ENCODE assay signal across 8 mouse cellular contexts in genomic region chr4:149773408-149774093, GRCm38 (mm10). TPM values are rescaled to one million over a fixed set of nuclear protein-coding genes. Genes with fewer than 3 reads are reported as not detected.
DNase-seq lines count a peak whose midpoint lies in the region; ATAC-seq and TF ChIP-seq lines count a peak whose summit lies in the region.

No protein-coding gene starts in this region.

- TF ChIP-seq CTCF in C2C12 (IDR thresholded peaks at IDR 0.05; ENCODE audit: control insufficient read depth, insufficient read depth, insufficient read length) = no peak
- no peak for TF ChIP-seq CTCF in olfactory bulb, adult 2 months (IDR thresholded peaks at IDR 0.05; ENCODE audit: insufficient read depth, low read depth, low read length)

- ATAC-seq in heart, embryonic 11.5 days (replicated peaks; ENCODE audit: insufficient number of reproducible peaks, low FRiP score, low TSS enrichment) = peak; percentile 50
- peak; percentile 34 for ATAC-seq in heart, embryonic 15.5 days (replicated peaks; ENCODE audit: insufficient number of reproducible peaks, insufficient read depth, low FRiP score, low read depth)

- peak overlapping the region; percentile 59 for H3K4me3 ChIP-seq in heart, embryonic 11.5 days (ENCODE audit: low read depth, low read length)
- peak overlapping the region; percentile 64 for H3K4me3 ChIP-seq in C2C12 (ENCODE audit: insufficient read depth, poor library complexity, severe bottlenecking)
- H3K4me3 ChIP-seq in heart, embryonic 15.5 days = peak overlapping the region; percentile 71
- H3K4me3 ChIP-seq in olfactory bulb, adult 2 months (ENCODE audit: insufficient read depth, low read depth, low read length) = peak overlapping the region; percentile 98

- peak overlapping the region; percentile 47; the same call in 1 of the 2 replicates for H3K27ac ChIP-seq in heart, embryonic 11.5 days (ENCODE audit: low read depth, low read length)
- H3K27ac ChIP-seq in heart, embryonic 15.5 days = peak overlapping the region; percentile 66
- H3K27ac ChIP-seq in olfactory bulb, adult 2 months (ENCODE audit: insufficient read depth, low read depth, low read length) = peak overlapping the region; percentile 78

- H3K4me2 ChIP-seq in heart, embryonic 11.5 days = peak overlapping the region; percentile 100
- H3K4me2 ChIP-seq in heart, embryonic 15.5 days = peak overlapping the region; percentile 99

- H3ac ChIP-seq in C2C12 (ENCODE audit: control insufficient read depth, insufficient read length, low read depth) = peak overlapping the region; percentile 91

- H3K79me2 ChIP-seq in C2C12 (ENCODE audit: control insufficient read depth, insufficient read depth) = peaks cover 50% of the 10 kb centered on the region

- H3K9me3 ChIP-seq in heart, embryonic 11.5 days (replicated peaks; ENCODE audit: control insufficient read depth, low read length) = no peaks in the 10 kb centered on the region
- no peaks in the 10 kb centered on the region for H3K9me3 ChIP-seq in heart, embryonic 15.5 days (replicated peaks)

- no peaks in the 10 kb centered on the region for H3K27me3 ChIP-seq in heart, embryonic 11.5 days (ENCODE audit: control insufficient read depth, insufficient read depth, low read length)
- no peaks in the 10 kb centered on the region for H3K27me3 ChIP-seq in C2C12 (ENCODE audit: control insufficient read depth, insufficient read depth, insufficient read length)
- no peaks in the 10 kb centered on the region for H3K27me3 ChIP-seq in heart, embryonic 15.5 days

- no peaks in the 10 kb centered on the region for H3K36me3 ChIP-seq in heart, embryonic 11.5 days (ENCODE audit: control insufficient read depth, insufficient read depth, low read length)
- peaks cover 3% of the 10 kb centered on the region for H3K36me3 ChIP-seq in C2C12 (ENCODE audit: control insufficient read depth, insufficient read depth)
- H3K36me3 ChIP-seq in heart, embryonic 15.5 days = no peaks in the 10 kb centered on the region

- no peak for DNase-seq in heart, adult 11 months
- peak; percentile 77 to 80 for DNase-seq in cerebellum, postnatal 10 days
- DNase-seq in liver = peak; percentile 27
- DNase-seq in thymus, adult 18-20 months = no peak

- under 1% methylated on average over 65 of the region's 65 CpGs for WGBS in heart, embryonic 11.5 days (ENCODE audit: insufficient replicate concordance)
- under 1% methylated on average over 65 of the region's 65 CpGs for WGBS in heart, embryonic 15.5 days
- WGBS in olfactory bulb, adult 2 months = under 1% methylated on average over 64 of the region's 65 CpGs

- H3K9ac ChIP-seq in heart, embryonic 11.5 days (ENCODE audit: low read depth, low read length) = peak overlapping the region; percentile 78
- peak overlapping the region; percentile 71 for H3K9ac ChIP-seq in heart, embryonic 15.5 days

- no peak for TF ChIP-seq POLR2A in olfactory bulb, adult 2 months (IDR thresholded peaks at IDR 0.05; ENCODE audit: insufficient read depth, low read depth, low read length)

- peaks cover 16% of the 10 kb centered on the region for H3K79me3 ChIP-seq in C2C12 (ENCODE audit: low read depth)

- H3K4me1 ChIP-seq in heart, embryonic 11.5 days (ENCODE audit: control insufficient read depth, insufficient read depth, low read length) = peaks cover 3% of the 10 kb centered on the region; the same call in 1 of the 2 replicates
- H3K4me1 ChIP-seq in heart, embryonic 15.5 days (replicated peaks) = peaks cover 29% of the 10 kb centered on the region
- peaks cover 15% of the 10 kb centered on the region for H3K4me1 ChIP-seq in olfactory bulb, adult 2 months (ENCODE audit: control insufficient read depth, insufficient read depth, low read length)

TF ChIP-seq in C2C12, 6 proteins besides CTCF, POLR2A, EP300 and RAD21:
- no peak for TF ChIP-seq MYOG (IDR thresholded peaks at IDR 0.05; ENCODE audit: control insufficient read depth, extremely low read depth, insufficient read length)
- TF ChIP-seq USF1 (IDR thresholded peaks at IDR 0.05; ENCODE audit: low read depth) = no peak
- no peak for TF ChIP-seq CEBPB (IDR thresholded peaks at IDR 0.05; ENCODE audit: low read depth)
- no peak for TF ChIP-seq MYOD1 (IDR thresholded peaks at IDR 0.05; ENCODE audit: control insufficient read depth, insufficient read length, low read depth)
- no peak for TF ChIP-seq FOSL1 (IDR thresholded peaks at IDR 0.05; ENCODE audit: insufficient read depth, low read length, poor library complexity, severe bottlenecking)
- no peak for TF ChIP-seq MAX (IDR thresholded peaks at IDR 0.05)

RNA-seq across cellular contexts. Expression of gene Slc25a33, which starts 0.5 kb away (rescaled TPM):
- polyA plus RNA-seq in heart, embryonic 11.5 days (2014; fragmentation: Nextera tagmentation; extraction: Ambion mirVana) = 7.4 and 9.4 TPM in 2 replicates
- polyA plus RNA-seq in C2C12 (2012; fragmentation: generic; extraction: Trizol) = 10.2 TPM
- polyA plus RNA-seq in heart, embryonic 15.5 days (2015; fragmentation: Nextera tagmentation; extraction: Ambion mirVana) = 5.1 and 6.0 TPM in 2 replicates
- not detected in 2 replicates for polyA plus RNA-seq in olfactory bulb, adult 2 months (2012; ENCODE audit: insufficient read depth, insufficient read length, low replicate concordance, missing spikeins)

RNA-seq across cellular contexts. Expression of gene Tmem201, which starts 35.7 kb away (rescaled TPM):
- polyA plus RNA-seq in heart, embryonic 11.5 days (2014; fragmentation: Nextera tagmentation; extraction: Ambion mirVana) = 25.5 and 32.5 TPM in 2 replicates
- polyA plus RNA-seq in C2C12 (2012; fragmentation: generic; extraction: Trizol) = 27.7 TPM
- polyA plus RNA-seq in heart, embryonic 15.5 days (2015; fragmentation: Nextera tagmentation; extraction: Ambion mirVana) = 42.5 and 46.6 TPM in 2 replicates
- polyA plus RNA-seq in olfactory bulb, adult 2 months (2012; ENCODE audit: insufficient read depth, insufficient read length, low replicate concordance, missing spikeins) = not detected in 2 replicates

Comparison
In these comparisons a context has a peak if more than half of its experiments do, and no peak if none do; other contexts are left out.
1. DNase-seq: peak in cerebellum, postnatal 10 days (2 of 2) and liver (single experiment); none in heart, adult 11 months (single experiment) and thymus, adult 18-20 months (0 of 2).
2. Peak in every context shown above with its lines, with median percentiles within 50 percentile points of each other: H3K27ac ChIP-seq and H3K4me3 ChIP-seq.